Mouse (Mus musculus) left cerebral cortex, adult 18-20 months (tissue): ENCODE results near the gene Nck2. TPM values are rescaled to one million over a fixed set of nuclear protein-coding genes. Genes with fewer than 3 reads are reported as not detected.

Experiments
- DNase-seq, 2 experiments: peaks; one replicate each; pipeline ENCODE4 v3.0.0; 2021 to 2022; ENCODE audit warnings: low spot score in 2 of 2, mixed read lengths in 1 of 2
- long read RNA-seq, 2 experiments: library from polyadenylated mRNA; stranded (forward); transcript quantifications; one replicate each; pipeline ENCODE4 v2.0.0; 2021
- total RNA-seq, 2 experiments: library from RNA; stranded (reverse); gene quantifications; 2 replicates each; pipeline ENCODE4 v1.2.3; 2021

The Nck2 gene
- 10 to 100 TPM; 40.2 to 40.7 TPM for total RNA-seq
- long read RNA-seq, experiment 1, transcript Nck2-201 (5 exons, 2,772 nt), result major isoform, 73 of 83 reads
- long read RNA-seq, experiment 1, partial matches to known transcripts, result 1 of 83 reads
- long read RNA-seq, experiment 1, other reads (novel, unspliced or antisense), result 9 of 83 reads
- long read RNA-seq, experiment 2, transcript Nck2-201 (5 exons, 2,772 nt), result major isoform, 45 of 52 reads
- long read RNA-seq, experiment 2, partial matches to known transcripts, result 3 of 52 reads
- long read RNA-seq, experiment 2, other reads (novel, unspliced or antisense), result 4 of 52 reads

DNA sequence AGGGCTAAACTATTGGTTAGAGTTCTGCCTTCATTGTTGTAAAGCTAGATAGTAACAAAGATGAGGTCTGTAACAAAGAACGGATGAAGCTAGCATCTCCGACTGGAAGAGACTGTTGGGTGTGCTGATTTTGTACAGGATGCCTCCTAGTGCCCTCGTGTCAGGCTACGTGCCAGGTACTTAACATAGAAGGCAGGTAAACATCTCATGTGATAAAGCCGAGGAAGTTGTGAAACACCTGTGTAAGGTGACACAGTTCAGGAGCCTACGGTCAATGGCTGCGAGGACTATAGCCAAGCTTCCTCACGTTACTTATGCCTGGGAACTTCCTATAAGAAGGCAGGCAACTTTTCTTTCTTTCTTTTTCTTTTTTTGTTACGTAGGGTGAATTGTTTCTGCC lies at the start of gene Nck2:
Gene Nck2, plus strand, starts transcription at position 49 of the 400 bp plus-strand sequence.
- no peak for DNase-seq

GRCm38 (mm10) chr1:43395040-43395439 lies 49.3 kb upstream of the Nck2 start:
- DNase-seq, result no peak

DNA sequence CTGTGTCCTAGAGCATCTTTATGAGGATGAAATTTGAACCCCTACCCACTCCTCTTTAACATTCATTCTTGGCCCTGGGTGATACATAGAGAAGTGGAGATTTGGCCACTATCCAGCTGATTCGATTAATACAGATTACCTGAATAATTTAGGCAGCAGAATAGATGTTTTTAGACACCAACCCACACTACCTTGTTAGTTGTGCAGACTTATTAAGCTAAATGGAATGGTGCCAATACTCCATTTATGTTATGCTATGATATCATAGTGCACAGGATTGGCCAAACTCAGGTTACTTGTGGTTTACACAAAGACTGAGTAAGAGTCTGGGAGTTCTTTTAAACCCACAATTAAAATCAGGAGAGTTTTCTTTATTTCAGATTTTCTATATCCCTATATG lies 48.6 kb upstream of the Nck2 start:
- no peak for DNase-seq

DNA sequence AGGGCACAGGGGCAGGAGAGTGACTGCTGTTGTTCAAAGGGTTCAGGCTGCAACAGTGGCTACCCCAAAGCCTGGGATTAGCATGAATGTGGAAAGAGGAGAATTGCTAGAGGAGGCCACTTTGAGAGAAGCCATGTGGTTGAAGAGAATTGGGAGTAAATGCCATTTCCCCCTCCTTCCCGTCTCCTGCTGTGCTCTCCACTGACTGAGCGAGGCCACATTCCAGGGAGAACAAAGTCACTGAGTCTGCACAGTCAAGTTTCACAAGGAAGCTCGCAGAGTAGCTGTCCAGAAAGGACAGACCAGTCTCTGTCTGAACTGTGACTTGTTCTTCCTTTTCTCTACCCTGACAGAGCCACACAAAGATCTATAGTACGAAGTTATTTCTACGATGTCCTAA lies 47.9 kb upstream of the Nck2 start:
- DNase-seq, result no peak

DNA sequence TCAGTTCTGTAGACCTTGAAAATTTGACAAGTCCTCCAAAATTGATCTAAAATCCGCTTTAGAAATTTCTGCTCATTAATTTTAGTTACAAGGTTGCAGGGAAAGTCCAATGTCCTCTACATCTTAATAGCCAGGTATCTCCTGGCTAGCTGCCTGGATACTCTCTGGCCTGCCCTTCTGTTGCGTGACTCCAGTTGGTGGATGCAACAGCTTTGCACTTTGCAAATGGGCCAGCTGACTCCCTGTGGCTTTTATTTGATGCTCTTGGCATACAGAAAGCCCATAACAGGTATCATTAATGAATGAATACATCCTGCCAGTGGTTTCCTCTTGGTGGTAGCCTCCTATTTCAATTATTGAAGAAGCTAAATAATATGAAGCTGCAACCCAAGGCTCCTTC lies 47.3 kb upstream of the Nck2 start:
- DNase-seq, result no peak

GRCm38 (mm10) chr1:43398738-43399601 lies 45.4 kb upstream of the Nck2 start:
- peak in 1 of 2 experiments; percentile 9 for DNase-seq

GRCm38 (mm10) chr1:43399602-43400216 lies 44.7 kb upstream of the Nck2 start:
- DNase-seq, result no peak

DNA sequence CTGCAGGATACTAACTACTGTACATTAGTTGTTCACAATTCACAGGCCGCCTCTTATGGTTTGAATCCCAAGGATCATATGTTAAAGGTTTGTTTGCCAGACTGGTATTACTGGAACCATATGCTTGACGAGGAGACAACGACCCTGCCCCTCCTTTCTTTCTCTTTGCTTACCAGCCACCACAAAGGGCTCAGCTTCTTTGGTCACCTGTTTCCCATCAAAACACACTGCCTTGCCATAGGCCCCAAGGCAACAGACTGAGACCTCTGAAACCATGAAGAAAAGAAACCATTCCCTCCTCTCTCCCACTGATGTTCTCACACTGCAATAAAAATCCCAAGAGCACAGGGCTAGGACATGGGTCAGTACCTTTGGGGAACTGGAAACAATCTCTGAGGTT lies 43.7 kb upstream of the Nck2 start:
- no peak for DNase-seq

DNA sequence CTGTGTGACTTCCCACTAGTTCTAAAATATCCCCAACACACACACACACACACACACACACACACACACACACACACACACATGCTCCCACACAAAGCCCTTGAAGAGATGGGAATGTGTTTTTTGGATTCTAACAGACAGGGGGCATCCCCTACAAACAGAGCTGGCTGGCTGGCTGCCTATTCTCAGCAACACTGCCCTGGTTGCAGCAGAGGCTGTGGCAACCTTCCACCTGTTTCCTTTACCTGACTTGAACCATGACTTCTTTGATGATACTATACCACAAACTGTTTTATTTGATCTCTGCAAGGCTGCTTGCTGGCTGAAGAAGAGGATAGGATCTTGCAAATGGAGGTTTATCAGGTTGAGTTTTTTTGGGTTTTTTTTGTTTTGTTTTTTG lies 41.0 kb upstream of the Nck2 start:
- DNase-seq, result peak in 1 of 2 experiments; percentile 6

DNA sequence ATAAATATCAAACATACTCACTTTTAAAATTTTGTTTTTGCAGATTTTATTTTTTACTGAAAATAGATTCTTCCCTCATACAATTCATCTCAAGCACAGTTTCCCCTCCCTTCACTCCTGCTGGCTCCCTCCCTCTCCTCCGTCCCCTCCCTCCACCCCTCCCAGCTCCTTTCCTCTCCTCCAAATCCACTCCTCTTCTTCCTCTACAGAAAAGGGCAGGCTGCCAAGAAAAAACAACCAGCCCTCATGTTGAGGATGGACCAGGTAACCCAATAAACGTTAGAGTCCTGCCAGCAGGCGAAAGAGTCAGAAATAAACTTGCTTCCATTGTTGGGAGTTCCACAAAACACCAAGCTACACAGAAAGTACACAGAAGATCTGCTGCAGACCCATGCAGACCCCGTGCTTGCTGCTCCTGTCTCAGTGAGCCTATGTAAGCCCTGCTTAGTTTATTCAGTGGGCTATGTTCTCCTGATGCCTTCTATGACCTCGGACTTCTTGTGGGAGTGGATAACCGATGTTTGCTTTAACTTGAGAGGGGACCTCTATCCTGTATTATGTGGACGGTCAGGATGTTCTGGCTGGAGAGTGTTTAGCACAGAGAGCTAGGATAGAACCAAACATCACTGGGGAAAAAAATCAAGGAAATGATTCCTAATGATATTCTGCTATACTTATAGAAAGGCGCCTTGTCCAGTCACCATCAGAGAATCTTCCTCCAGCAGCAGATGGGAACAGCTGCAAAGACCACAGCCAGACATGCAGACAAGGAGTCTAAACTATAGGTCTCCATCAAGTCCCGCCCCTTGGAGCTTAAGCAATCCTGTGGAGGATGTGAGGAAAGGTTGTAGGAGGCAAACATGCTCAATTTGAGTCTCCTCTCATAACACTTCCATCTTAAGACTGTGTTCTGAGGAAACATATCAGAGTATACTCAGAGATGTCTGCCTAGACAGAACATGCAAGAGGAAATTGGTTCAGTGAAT lies 39.4 kb upstream of the Nck2 start:
- no peak for DNase-seq

DNA sequence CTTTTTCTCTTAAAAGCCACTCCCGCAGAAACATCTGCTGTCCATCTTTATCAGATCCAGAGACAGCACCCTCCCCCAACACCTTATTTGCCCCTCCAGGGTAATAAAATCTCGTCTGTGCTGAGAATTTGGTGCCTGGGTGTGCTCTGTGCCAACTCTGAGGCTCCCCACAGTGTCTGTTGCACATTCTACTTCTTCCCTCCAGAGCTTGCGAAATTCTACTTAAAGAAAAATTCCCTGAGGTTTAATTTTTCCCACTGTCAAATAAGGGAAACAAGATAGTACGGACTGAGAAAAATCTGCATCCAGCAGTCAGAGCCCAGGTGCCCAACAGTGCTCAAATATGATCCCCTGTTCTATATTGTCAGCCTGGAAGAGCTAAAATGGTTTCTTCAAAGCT lies 35.4 kb upstream of the Nck2 start:
- no peak for DNase-seq

DNA sequence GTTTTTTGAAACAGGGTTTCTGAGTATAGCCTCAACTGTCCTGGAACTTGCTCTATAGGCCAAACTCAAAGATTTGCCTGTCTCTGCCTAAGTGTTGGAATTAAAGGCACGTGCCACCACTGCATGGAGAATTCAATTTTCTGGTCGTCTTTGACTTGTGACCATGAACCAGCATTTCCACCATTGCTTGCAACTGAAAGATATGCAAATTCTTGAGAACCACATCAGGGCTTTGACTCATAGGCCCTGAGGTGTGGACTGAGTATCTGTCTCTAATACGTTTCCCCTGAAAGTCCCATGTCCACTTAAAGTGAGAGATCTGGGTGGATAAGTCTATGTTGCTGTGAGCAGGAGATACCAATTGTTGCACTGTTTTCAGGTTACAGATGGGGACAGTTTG lies 31.6 kb upstream of the Nck2 start:
- DNase-seq, result no peak

- no peak for DNase-seq
These were observed 31.1 kb upstream of the Nck2 start for GRCm38 (mm10) chr1:43413298-43413697.

DNA sequence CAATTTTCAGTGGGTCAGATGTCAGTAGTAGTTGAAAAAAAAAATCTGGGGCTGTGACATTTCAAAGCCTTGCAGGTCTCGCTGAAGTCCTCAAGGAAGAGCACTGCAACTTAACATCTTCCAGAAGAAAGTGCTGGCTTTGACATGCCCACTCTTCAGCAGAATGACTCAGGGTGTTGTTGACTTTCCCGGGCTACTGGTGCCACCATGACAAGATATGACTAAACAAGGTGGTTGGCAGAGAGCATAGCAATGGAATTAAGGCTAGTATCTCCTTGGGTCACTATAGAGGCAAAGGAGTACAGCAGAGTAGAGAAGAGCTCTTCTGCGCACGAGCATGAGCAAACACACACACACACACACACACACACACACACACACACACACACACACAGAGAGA lies 30.6 kb upstream of the Nck2 start:
- no peak for DNase-seq

- no peak for DNase-seq
These were observed 30.2 kb upstream of the Nck2 start for GRCm38 (mm10) chr1:43414228-43414627.

- DNase-seq, result no peak
These were observed 29.4 kb upstream of the Nck2 start for GRCm38 (mm10) chr1:43414971-43415370.

DNA sequence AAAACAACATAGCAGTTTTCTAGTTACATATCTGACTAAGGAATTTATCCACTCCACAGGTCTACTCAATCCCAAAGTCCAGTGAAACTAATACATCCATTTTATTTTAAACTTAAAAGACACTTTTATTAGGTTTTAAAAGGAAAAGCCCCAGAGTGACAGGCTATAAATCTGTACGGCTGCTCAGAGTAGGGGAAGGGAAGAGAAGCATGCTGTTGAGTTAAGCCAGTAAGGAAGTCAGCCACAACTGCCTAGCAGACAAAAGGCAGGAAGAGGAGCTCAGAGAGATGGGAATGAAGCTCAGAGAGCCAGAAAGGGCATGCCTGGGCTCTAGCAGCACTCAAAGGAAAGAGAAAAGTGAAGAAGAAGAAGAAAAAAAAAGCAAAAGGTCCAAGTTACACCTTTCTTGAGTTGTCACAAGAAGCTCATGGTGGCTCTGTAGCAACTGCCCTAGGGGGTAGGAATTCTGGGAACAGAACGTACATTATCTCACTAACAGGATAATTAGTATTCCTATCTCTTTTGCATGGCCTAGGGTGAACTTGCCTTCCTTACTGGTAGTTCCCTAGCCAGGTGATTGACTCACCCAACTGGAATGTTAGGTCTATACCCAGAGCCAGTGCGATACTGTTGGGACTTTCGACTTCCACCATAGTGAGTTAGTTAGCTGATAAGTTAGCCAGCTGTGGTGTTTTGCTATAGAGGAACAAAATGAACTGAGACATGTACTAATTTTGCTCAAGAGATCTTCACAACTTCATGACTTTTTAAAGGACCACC lies 21.2 kb upstream of the Nck2 start:
- no peak for DNase-seq

- no peak for DNase-seq
These were observed 17.9 kb upstream of the Nck2 start for GRCm38 (mm10) chr1:43426526-43426925.

- no peak for DNase-seq
These were observed 17.3 kb upstream of the Nck2 start for GRCm38 (mm10) chr1:43426993-43427535.
